Comparison of ENCODE assay signal across 25 mouse cellular contexts in the genomic region with DNA sequence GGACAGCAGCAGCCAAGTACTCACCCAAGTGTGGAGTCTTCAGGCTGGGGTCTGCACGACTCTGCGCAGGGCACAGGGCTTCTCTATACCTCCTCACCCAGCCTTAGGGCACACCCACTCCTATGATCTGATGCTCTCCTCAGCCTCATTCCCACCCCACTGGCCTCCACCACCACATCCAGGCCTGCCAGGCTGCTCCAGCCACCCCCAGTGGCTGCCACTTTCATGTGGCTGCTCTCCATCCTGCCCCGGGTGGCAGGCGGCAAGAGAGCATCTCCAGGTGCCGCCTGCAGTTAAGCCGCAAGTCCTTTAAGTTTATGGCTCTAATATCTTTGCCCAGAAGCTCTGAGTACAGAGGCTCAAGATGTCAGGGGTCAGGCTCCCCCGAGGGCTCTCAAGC. TPM values are rescaled to one million over a fixed set of nuclear protein-coding genes. Genes with fewer than 3 reads are reported as not detected.
DNase-seq lines count a peak whose midpoint lies in the region; ATAC-seq and TF ChIP-seq lines count a peak whose summit lies in the region.
"Had no signal": no experiment of that assay in that cellular context is flagged by ENCODE, and none has a peak within 500 bp of the region (broad histone marks: within the 10 kb centered on the region; RNA-seq: fewer than 3 reads in every experiment).

No protein-coding gene starts in this region.

- no peak overlapping the region for H3K9ac ChIP-seq in midbrain, embryonic 13.5 days (replicated peaks)
- H3K9ac ChIP-seq: embryonic facial prominence, embryonic 12.5 days; embryonic facial prominence, embryonic 15.5 days; forebrain, postnatal 0 days; heart, embryonic 12.5 days; heart, embryonic 15.5 days; hindbrain, embryonic 15.5 days had no signal

- ATAC-seq in midbrain, embryonic 13.5 days: no peak
- ATAC-seq: activated CD4-positive, CD25-positive, alpha-beta regulatory T cell, adult 4 months; forebrain, embryonic 14.5 days; forebrain, postnatal 0 days had no signal

- peaks cover 11% of the 10 kb centered on the region for H3K27me3 ChIP-seq in midbrain, embryonic 13.5 days
- H3K27me3 ChIP-seq: hindbrain, embryonic 15.5 days had no signal

- H3K4me2 ChIP-seq in midbrain, embryonic 13.5 days (replicated peaks): no peak overlapping the region
- H3K4me2 ChIP-seq: embryonic facial prominence, embryonic 12.5 days; embryonic facial prominence, embryonic 15.5 days; heart, embryonic 12.5 days; heart, embryonic 15.5 days; hindbrain, embryonic 15.5 days had no signal

- H3K4me3 ChIP-seq in midbrain, embryonic 13.5 days (replicated peaks): no peak overlapping the region
- H3K4me3 ChIP-seq in left cerebral cortex, adult 2 months: no peak overlapping the region
- H3K4me3 ChIP-seq: embryonic facial prominence, embryonic 12.5 days; embryonic facial prominence, embryonic 15.5 days; heart, embryonic 12.5 days; heart, embryonic 15.5 days; hindbrain, embryonic 15.5 days had no signal

- no peaks in the 10 kb centered on the region for H3K9me3 ChIP-seq in midbrain, embryonic 13.5 days
- H3K9me3 ChIP-seq: embryonic facial prominence, embryonic 12.5 days; embryonic facial prominence, embryonic 15.5 days; heart, embryonic 12.5 days; heart, embryonic 15.5 days; hindbrain, embryonic 15.5 days had no signal

- peak; percentile 46 for DNase-seq in naive thymus-derived CD4-positive, alpha-beta T cell, adult 2 months (ENCODE audit: low read depth)
- DNase-seq in thymus, postnatal 0 days (ENCODE audit: low spot score): peak; percentile 70
- DNase-seq in thymus, postnatal 25 days: peak; percentile 59
- no peak for DNase-seq in cerebellum, adult 18-20 months
- DNase-seq in left cerebral cortex, adult 2 months (ENCODE audit: extremely low spot score in 1 of 2, low spot score in 2 of 2): no peak
- DNase-seq: adrenal gland, adult 8-10 months; adrenal gland, postnatal 36 days; cerebellum, adult 2 months; cerebellum, adult 9-11 months; cerebellum, postnatal 25 days; forebrain, postnatal 0 days; gastrocnemius, postnatal 25 days; heart, adult 18-20 months; heart, postnatal 10 days; heart, postnatal 36 days had no signal

- intact Hi-C loops in left cerebral cortex, adult 2 months (cut with DNase I): no loop called here

- no peak overlapping the region for H3K27ac ChIP-seq in midbrain, embryonic 13.5 days
- no peak overlapping the region for H3K27ac ChIP-seq in left cerebral cortex, adult 2 months
- H3K27ac ChIP-seq: embryonic facial prominence, embryonic 12.5 days; embryonic facial prominence, embryonic 15.5 days; heart, embryonic 15.5 days; hindbrain, embryonic 15.5 days had no signal

- WGBS in midbrain, embryonic 13.5 days: 72% methylated on average over 7 of the region's 7 CpGs

- TF ChIP-seq CTCF in left cerebral cortex, adult 2 months (IDR thresholded peaks at IDR 0.05): no peak

- H3K4me1 ChIP-seq in midbrain, embryonic 13.5 days (replicated peaks): no peaks in the 10 kb centered on the region
- H3K4me1 ChIP-seq: embryonic facial prominence, embryonic 12.5 days; embryonic facial prominence, embryonic 15.5 days; heart, embryonic 12.5 days; heart, embryonic 15.5 days; hindbrain, embryonic 15.5 days had no signal

- H3K36me3 ChIP-seq in midbrain, embryonic 13.5 days: no peaks in the 10 kb centered on the region
- H3K36me3 ChIP-seq: embryonic facial prominence, embryonic 12.5 days; embryonic facial prominence, embryonic 15.5 days; heart, embryonic 12.5 days; heart, embryonic 15.5 days; hindbrain, embryonic 15.5 days had no signal

RNA-seq across cellular contexts. Expression of a gene that starts 8.1 kb away (rescaled TPM):
- polyA plus RNA-seq in thymus, postnatal 0 days (2015; fragmentation: Nextera tagmentation; extraction: Ambion mirVana): 0.91 and 1.3 TPM in 2 replicates
- 3.0 and 3.3 TPM in 2 replicates for polyA plus RNA-seq in midbrain, embryonic 13.5 days (2015; fragmentation: Nextera tagmentation; extraction: Ambion mirVana)
- 100 to 1,000 TPM; 144 to 177 TPM for total RNA-seq in left cerebral cortex, adult 2 months (2021)
- total RNA-seq: common myeloid progenitor, adult 5-6 weeks had no signal
- polyA plus RNA-seq: activated CD4-positive, CD25-positive, alpha-beta regulatory T cell, adult 4 months; C2C12; heart, embryonic 12.5 days had no signal

RNA-seq across cellular contexts. Expression of a gene that starts 46.6 kb away (rescaled TPM):
- polyA plus RNA-seq in thymus, postnatal 0 days (2015; fragmentation: Nextera tagmentation; extraction: Ambion mirVana): 55.2 TPM in 2 replicates
- 83.0 and 93.7 TPM in 2 replicates for polyA plus RNA-seq in midbrain, embryonic 13.5 days (2015; fragmentation: Nextera tagmentation; extraction: Ambion mirVana)
- 1 to 10 TPM; 5.0 to 6.2 TPM for total RNA-seq in left cerebral cortex, adult 2 months (2021)
- polyA plus RNA-seq: C2C12 had no signal

Comparison
In these comparisons a context has a peak if more than half of its experiments do, and no peak if none do; other contexts are left out.
1. DNase-seq: peak in naive thymus-derived CD4-positive, alpha-beta T cell, adult 2 months (single experiment), thymus, postnatal 0 days (single experiment) and thymus, postnatal 25 days (single experiment); none in cerebellum, adult 18-20 months (0 of 2) and left cerebral cortex, adult 2 months (0 of 2).